Mouse (Mus musculus): ENCODE measurements around the gene Fbxl2. TPM values are rescaled to one million over a fixed set of nuclear protein-coding genes. Genes with fewer than 3 reads are reported as not detected.

Gene Fbxl2
- total and polyA plus RNA-seq, 3 experiments = 0.54 to 1.1 (median 0.81) TPM

- no peak overlapping the region for H3K4me2 ChIP-seq (ENCODE audit: insufficient read depth, low read depth, poor library complexity, severe bottlenecking)
- TF ChIP-seq RCOR1 (conservative IDR thresholded peaks at IDR 0.05; ENCODE audit: low read depth, low read length) = no peak
- no peak for TF ChIP-seq ZMIZ1 (IDR thresholded peaks at IDR 0.05; ENCODE audit: low read depth, low read length)
- TF ChIP-seq TBP (conservative IDR thresholded peaks at IDR 0.05; ENCODE audit: low read depth, low read length) = no peak
- TF ChIP-seq CHD2 (IDR thresholded peaks at IDR 0.05; ENCODE audit: low read length) = no peak
- TF ChIP-seq HCFC1 (IDR thresholded peaks at IDR 0.05; ENCODE audit: low read depth, low read length) = no peak
- no peak for TF ChIP-seq IRF4 (IDR thresholded peaks at IDR 0.05; ENCODE audit: low read depth, low read length)
- TF ChIP-seq ZC3H11A (IDR thresholded peaks at IDR 0.05; ENCODE audit: low read depth, low read length) = no peak
- no peak for TF ChIP-seq RAD21 (IDR thresholded peaks at IDR 0.05; ENCODE audit: low read depth, low read length)
- TF ChIP-seq POLR2A (IDR thresholded peaks at IDR 0.05; ENCODE audit: low read depth, low read length) = no peak
- no peak for TF ChIP-seq MEF2A (IDR thresholded peaks at IDR 0.05; ENCODE audit: borderline replicate concordance, low read depth, low read length)
- TF ChIP-seq ELF1 (IDR thresholded peaks at IDR 0.05; ENCODE audit: low read depth, low read length) = no peak
- no peak for TF ChIP-seq ETS1 (conservative IDR thresholded peaks at IDR 0.05; ENCODE audit: low read depth, low read length)
- no peak for TF ChIP-seq ZNF384 (IDR thresholded peaks at IDR 0.05; ENCODE audit: low read depth, low read length)
- TF ChIP-seq MAX (IDR thresholded peaks at IDR 0.05; ENCODE audit: low read length) = no peak
- TF ChIP-seq JUND (conservative IDR thresholded peaks at IDR 0.05; ENCODE audit: low read depth, low read length) = no peak
- no peak for TF ChIP-seq NELFE (IDR thresholded peaks at IDR 0.05; ENCODE audit: low read depth, low read length)
- no peak for TF ChIP-seq USF2 (conservative IDR thresholded peaks at IDR 0.05; ENCODE audit: low read depth, low read length)
- TF ChIP-seq MAZ (IDR thresholded peaks at IDR 0.05; ENCODE audit: low read depth, low read length) = no peak
- no peaks in the 10 kb centered on the region for H3K27me3 ChIP-seq (replicated peaks)
- dilution Hi-C loops (cut with MboI; ENCODE audit: extremely low pct_ligation_motif_present, extremely low pct_unique_long_range_greater_than_20kb, low sequenced_read_pairs) = no loop called here
- no peak overlapping the region for H3K9ac ChIP-seq (ENCODE audit: insufficient read depth, low read depth)
- H3K4me1 ChIP-seq (ENCODE audit: control insufficient read depth in 1 of 2, insufficient read depth in 2 of 2) = peaks cover 0 to 20% of the 10 kb centered on the region in 2 experiments; a peak in 2 of 4 replicates
- H3K9me3 ChIP-seq (replicated peaks; ENCODE audit: low read length) = no peaks in the 10 kb centered on the region
- H3K79me2 ChIP-seq (replicated peaks; ENCODE audit: control insufficient read depth, extremely low read depth, insufficient read depth, poor library complexity, severe bottlenecking) = no peaks in the 10 kb centered on the region
- in situ Hi-C loops (cut with MboI; ENCODE audit: low pct_ligation_motif_present, low pct_unique_long_range_greater_than_20kb, low sequenced_read_pairs) = no loop called here
- no peaks in the 10 kb centered on the region for H3K36me3 ChIP-seq (replicated peaks in 1 of 2; ENCODE audit: control insufficient read depth in 1 of 2, insufficient read depth in 1 of 2, low read length in 1 of 2)
- H3K4me3 ChIP-seq (replicated peaks in 1 of 3; ENCODE audit: low read depth in 2 of 3, low read length in 2 of 3, poor library complexity in 1 of 3) = no peak overlapping the region
- no peak overlapping the region for H3K27ac ChIP-seq (ENCODE audit: insufficient read depth, low read depth)
- no peak for DNase-seq (ENCODE audit: extremely low read depth)
Observed at GRCm38 (mm10) chr9:114011203-114011602, 34.8 kb downstream of the Fbxl2 start.

- Histone ChIP-seq H3K4me3 (replicated peaks in 1 of 3; ENCODE audit: low read depth in 2 of 3, low read length in 2 of 3, poor library complexity in 1 of 3) (no peak overlapping the region), H3K9ac (ENCODE audit: insufficient read depth, low read depth) (no peak overlapping the region), H3K4me1 (ENCODE audit: control insufficient read depth in 1 of 2, insufficient read depth in 2 of 2) (peaks cover 0 to 20% of the 10 kb centered on the region in 2 experiments; a peak in 2 of 4 replicates), H3K4me2 (ENCODE audit: insufficient read depth, low read depth, poor library complexity, severe bottlenecking) (no peak overlapping the region), H3K27ac (ENCODE audit: insufficient read depth, low read depth) (no peak overlapping the region), H3K9me3 (replicated peaks; ENCODE audit: low read length) (no peaks in the 10 kb centered on the region), H3K79me2 (replicated peaks; ENCODE audit: control insufficient read depth, extremely low read depth, insufficient read depth, poor library complexity, severe bottlenecking) (no peaks in the 10 kb centered on the region), H3K27me3 (replicated peaks) (no peaks in the 10 kb centered on the region), H3K36me3 (replicated peaks in 1 of 2; ENCODE audit: control insufficient read depth in 1 of 2, insufficient read depth in 1 of 2, low read length in 1 of 2) (no peaks in the 10 kb centered on the region)
- TF ChIP-seq USF1 (IDR thresholded peaks at IDR 0.05; ENCODE audit: low read depth, low read length) (no peak), USF2 (conservative IDR thresholded peaks at IDR 0.05; ENCODE audit: low read depth, low read length) (no peak), ETS1 (conservative IDR thresholded peaks at IDR 0.05; ENCODE audit: low read depth, low read length) (no peak), CHD1 (IDR thresholded peaks at IDR 0.05; ENCODE audit: low read depth, low read length) (no peak), MXI1 (IDR thresholded peaks at IDR 0.05; ENCODE audit: low read depth, low read length) (no peak), SMC3 (IDR thresholded peaks at IDR 0.05; ENCODE audit: low read depth, low read length) (no peak), E2F4 (IDR thresholded peaks at IDR 0.05; ENCODE audit: insufficient replicate concordance, low read depth, low read length) (no peak), NRF1 (IDR thresholded peaks at IDR 0.05; ENCODE audit: low read depth, low read length) (no peak), POLR2AphosphoS2 (IDR thresholded peaks at IDR 0.05; ENCODE audit: low read depth, low read length) (no peak), HCFC1 (IDR thresholded peaks at IDR 0.05; ENCODE audit: low read depth, low read length) (no peak), NELFE (IDR thresholded peaks at IDR 0.05; ENCODE audit: low read depth, low read length) (no peak), PAX5 (IDR thresholded peaks at IDR 0.05; ENCODE audit: low read length) (no peak), CHD2 (IDR thresholded peaks at IDR 0.05; ENCODE audit: low read length) (no peak), ZC3H11A (IDR thresholded peaks at IDR 0.05; ENCODE audit: low read depth, low read length) (no peak), EP300 (IDR thresholded peaks at IDR 0.05; ENCODE audit: low read length) (no peak), MYC (IDR thresholded peaks at IDR 0.05; ENCODE audit: low read depth, low read length) (no peak), CTCF (conservative IDR thresholded peaks at IDR 0.05 in 1 of 2, IDR thresholded peaks at IDR 0.05 in 1 of 2; ENCODE audit: low read depth in 2 of 2, low read length in 2 of 2) (no peak), MAFK (IDR thresholded peaks at IDR 0.05; ENCODE audit: insufficient replicate concordance, low read length) (no peak), MEF2A (IDR thresholded peaks at IDR 0.05; ENCODE audit: borderline replicate concordance, low read depth, low read length) (no peak), SIN3A (IDR thresholded peaks at IDR 0.05; ENCODE audit: low read length) (no peak)
- in situ Hi-C loops (cut with MboI; ENCODE audit: low pct_ligation_motif_present, low pct_unique_long_range_greater_than_20kb, low sequenced_read_pairs) (no loop called here), dilution Hi-C loops (cut with MboI; ENCODE audit: extremely low pct_ligation_motif_present, extremely low pct_unique_long_range_greater_than_20kb, low sequenced_read_pairs) (no loop called here)
- peak; percentile 25 for DNase-seq (ENCODE audit: extremely low read depth)
Observed at GRCm38 (mm10) chr9:114009526-114009925, 36.5 kb downstream of the Fbxl2 start.
